Mouse (Mus musculus): ENCODE data around the gene Hapln3. TPM values are rescaled to one million over a fixed set of nuclear protein-coding genes. Genes with fewer than 3 reads are reported as not detected.

The Hapln3 gene
- total RNA-seq, 1 experiment from 2014 or later: not detected

DNA sequence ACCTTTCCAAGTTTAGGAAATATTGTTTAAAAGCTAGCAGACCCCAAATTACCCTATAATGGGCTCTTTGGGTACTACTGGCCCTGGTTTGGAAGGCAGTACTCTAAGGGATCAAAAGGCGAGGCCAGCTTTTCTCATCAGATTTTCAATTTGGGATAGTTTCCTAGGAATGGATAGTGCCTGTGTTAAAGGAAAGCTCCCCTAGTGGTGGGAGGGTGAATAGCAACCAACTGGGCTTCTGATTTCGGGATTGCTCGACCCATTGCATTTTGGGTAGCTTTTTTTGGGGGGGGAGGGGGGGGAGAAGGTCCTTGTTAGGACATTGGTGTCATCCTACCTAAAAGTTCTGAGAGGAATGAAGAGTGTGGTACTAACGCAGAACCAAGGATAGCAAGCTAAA lies 41.7 kb downstream of the Hapln3 start:
- ATAC-seq (replicated peaks; ENCODE audit: insufficient number of reproducible peaks, low FRiP score, low TSS enrichment, poor library complexity, severe bottlenecking): no peak

DNA sequence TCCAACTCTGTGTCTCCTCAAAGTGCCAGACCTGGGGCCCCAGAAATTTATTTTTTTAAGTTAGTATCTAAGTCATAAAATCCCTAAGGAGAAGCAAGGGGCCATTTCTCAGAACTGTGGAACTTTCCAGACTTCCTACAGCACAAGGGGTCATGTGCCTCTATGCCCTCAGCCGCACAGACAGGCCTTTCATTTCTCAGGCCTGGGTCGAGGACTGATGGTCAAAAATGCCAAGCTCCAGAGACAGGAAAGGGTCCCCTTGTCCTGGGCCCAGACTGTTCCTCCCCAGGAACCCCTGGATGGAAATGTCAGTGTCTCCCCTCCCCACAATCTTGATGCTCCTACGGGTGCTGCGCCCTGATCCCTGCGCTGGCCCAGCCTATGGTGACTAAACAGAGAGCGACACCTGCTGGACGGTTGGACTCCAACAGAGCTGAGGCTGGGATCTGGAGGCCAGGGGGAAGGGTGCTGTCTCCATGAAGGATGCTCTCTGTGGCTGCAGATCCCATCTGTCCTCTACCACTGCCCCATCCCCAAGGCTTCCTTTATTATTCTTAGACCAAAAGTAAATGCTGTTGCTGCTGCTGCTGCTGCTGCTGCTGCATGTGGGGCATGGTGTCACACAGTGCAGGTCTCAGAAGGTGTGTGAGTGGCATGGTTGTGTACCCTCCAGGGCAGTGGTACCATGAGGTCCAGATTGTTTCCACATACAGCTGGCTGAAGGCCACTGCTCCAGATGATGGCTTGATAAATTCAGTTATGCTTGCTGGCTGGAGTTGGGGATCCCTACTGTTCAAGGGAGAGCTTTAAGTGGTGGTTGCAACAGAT lies 50.0 kb downstream of the Hapln3 start:
- no peak for ATAC-seq (replicated peaks; ENCODE audit: insufficient number of reproducible peaks, low FRiP score, low TSS enrichment, poor library complexity, severe bottlenecking)

DNA sequence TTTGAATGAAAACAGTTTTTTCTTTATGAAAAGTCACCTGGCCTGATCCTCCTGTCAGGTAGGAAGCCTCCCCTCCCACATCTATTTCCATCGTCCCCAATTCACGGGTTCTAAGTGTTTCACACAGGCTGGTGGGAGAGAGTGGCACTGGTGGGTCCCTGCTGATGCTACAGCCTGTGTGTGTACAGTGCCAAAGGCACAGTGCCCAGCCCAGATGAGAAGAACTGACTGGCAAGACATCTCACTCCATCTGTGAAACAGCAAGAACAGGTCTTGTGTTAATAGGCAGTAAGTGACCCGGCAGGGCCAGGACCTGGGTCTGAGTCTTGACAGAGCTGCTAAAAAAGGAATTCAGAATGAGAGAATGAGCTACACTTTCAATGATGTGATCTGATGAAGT lies 51.6 kb downstream of the Hapln3 start:
- ATAC-seq (replicated peaks; ENCODE audit: insufficient number of reproducible peaks, low FRiP score, low TSS enrichment, poor library complexity, severe bottlenecking): no peak

DNA sequence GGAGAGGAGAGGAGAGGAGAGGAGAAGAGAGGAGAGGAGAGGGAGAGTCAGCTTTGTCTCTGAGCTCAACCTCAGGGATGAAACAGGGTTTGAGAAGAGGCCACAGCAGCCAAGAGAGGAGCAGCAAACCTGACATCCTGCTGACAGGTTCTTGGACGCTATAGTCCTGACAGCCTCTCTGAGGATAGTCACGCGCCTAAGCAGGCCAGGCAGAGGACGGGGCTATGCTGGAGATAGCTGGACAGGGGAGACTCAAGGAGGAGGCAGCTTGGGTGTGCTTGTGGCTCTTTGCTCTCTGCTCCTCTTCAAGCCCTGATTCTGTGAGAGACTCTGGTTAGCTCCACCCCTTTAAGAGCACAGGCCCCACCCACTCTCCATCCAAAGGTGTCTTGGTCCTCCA lies 62.6 kb downstream of the Hapln3 start:
- no peak for ATAC-seq (replicated peaks; ENCODE audit: insufficient number of reproducible peaks, low FRiP score, low TSS enrichment, poor library complexity, severe bottlenecking)

DNA sequence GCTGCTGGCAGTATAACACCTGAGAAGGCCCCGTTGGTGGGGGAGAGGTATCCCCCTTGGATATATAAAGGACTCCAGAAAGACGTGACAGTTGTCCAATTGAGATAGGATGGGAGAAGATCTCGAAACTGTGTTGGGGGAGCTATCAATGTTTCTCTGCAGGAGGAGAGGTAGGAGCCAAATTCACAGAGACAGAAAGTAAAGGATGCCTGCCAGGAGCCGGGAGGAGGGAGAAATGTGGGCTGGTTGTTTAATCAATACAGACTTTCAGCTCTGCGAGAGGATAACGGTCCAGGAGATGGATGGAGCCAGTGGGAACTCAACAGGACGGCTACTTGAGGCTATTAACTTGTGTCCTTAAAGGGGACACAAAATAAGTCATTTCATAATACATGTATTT lies 63.4 kb downstream of the Hapln3 start:
- no peak for ATAC-seq (replicated peaks; ENCODE audit: insufficient number of reproducible peaks, low FRiP score, low TSS enrichment, poor library complexity, severe bottlenecking)

Other genes starting within 250 kb of the Hapln3 start
- gene Aen, start 235.2 kb downstream of the Hapln3 start, total RNA-seq (2017): 30.6 to 58.9 TPM (median 31.2 TPM) in 3 replicates
- 25.2 to 43.8 TPM (median 37.3 TPM) in 3 replicates for gene Isg20, start 217.6 kb downstream of the Hapln3 start, total RNA-seq (2017)
- 0.11 TPM in 1 of 3 replicates, not detected in the others for gene Acan, start 77.5 kb downstream of the Hapln3 start, total RNA-seq (2017)
- 6.0 to 15.7 TPM (median 12.6 TPM) in 3 replicates for gene Mfge8, start 18.0 kb upstream of the Hapln3 start, total RNA-seq (2017)
- gene Abhd2, start 142.2 kb upstream of the Hapln3 start, total RNA-seq (2017): 39.9 to 69.6 TPM (median 41.0 TPM) in 3 replicates